Mouse (Mus musculus): ENCODE results near the gene Arfgef2.

DNA sequence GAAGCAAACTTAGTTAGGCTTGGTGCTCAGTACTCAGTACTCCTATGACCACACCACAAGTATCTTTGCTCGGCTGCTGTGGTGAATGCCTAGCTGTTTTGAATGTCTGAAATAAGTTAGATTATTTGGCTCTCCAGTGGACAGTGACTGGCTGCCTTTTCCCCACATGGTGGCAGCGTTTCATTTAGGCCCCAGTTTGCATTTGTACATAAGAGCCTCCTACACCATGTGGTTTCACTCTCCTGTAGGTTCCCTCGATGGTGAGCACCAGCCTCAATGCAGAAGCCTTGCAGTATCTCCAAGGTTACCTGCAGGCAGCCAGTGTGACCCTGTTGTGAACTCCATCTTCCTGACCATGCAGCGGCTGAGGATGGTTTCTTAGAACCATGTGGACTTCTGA lies 140.1 kb downstream of the Arfgef2 start:
- TF ChIP-seq POLR2A (IDR thresholded peaks at IDR 0.05; ENCODE audit: insufficient read length, low read depth) (no peak), MAX (IDR thresholded peaks at IDR 0.05; ENCODE audit: low read depth) (no peak), E2F4 (IDR thresholded peaks at IDR 0.05; ENCODE audit: insufficient read depth) (no peak), USF1 (IDR thresholded peaks at IDR 0.05; ENCODE audit: low read depth) (no peak), MYOD1 (IDR thresholded peaks at IDR 0.05; ENCODE audit: control insufficient read depth in 1 of 3, insufficient read length in 2 of 3, low read depth in 2 of 3) (no peak), TCF12 (IDR thresholded peaks at IDR 0.05; ENCODE audit: insufficient read depth, poor library complexity, severe bottlenecking) (no peak)

All from myocyte (in vitro differentiated cells).